Comparison of ENCODE assay signal across 8 mouse cellular contexts in the genomic region with DNA sequence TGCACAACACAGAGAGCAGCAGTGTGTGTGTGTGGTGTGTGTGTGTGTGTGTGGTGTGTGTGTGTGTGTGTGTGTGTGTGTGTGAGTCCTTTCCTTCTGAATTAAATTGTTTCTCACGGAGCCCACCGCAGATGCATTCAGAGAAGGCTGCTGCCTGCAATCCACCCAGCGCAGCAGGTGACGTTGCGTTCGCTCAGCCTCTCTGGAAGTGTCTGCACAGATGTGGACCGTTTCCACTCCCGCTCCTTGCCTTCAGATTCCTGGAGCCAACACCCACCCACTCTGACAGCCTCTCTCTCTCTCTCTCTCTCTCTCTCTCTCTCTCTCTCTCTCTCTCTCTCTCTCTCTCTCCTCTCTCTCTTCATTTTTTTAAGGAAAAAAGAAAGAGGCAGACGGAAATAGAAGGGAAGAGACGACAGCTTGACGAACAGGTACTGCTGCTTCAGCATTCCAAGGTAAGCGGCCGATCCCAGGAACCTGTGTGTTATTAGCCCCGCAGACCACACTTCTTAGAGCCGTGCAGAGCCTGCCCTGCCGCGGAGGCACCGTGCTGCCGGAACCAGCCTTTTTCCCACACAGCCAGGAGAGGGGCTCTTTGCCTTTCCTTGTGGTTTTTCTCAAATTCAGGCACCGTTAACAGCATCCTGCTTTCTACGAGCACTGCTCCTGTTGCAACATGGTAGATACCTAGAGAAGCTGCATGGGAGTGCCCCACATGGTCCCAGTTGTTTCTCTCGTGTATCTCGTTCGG.
DNase-seq lines count a peak whose midpoint lies in the region; ATAC-seq lines count a peak whose summit lies in the region.

No protein-coding gene starts in this region.

- H3K9me3 ChIP-seq in hindbrain, embryonic 12.5 days (replicated peaks), result no peaks in the 10 kb centered on the region
- no peaks in the 10 kb centered on the region for H3K9me3 ChIP-seq in limb, embryonic 15.5 days

- peak overlapping the region; percentile 26 for H3K4me3 ChIP-seq in hindbrain, embryonic 12.5 days
- H3K4me3 ChIP-seq in limb, embryonic 15.5 days, result peak overlapping the region; percentile 21

- H3K27me3 ChIP-seq in hindbrain, embryonic 12.5 days, result no peaks in the 10 kb centered on the region
- no peaks in the 10 kb centered on the region for H3K27me3 ChIP-seq in limb, embryonic 15.5 days

- no peaks in the 10 kb centered on the region for H3K36me3 ChIP-seq in hindbrain, embryonic 12.5 days
- no peaks in the 10 kb centered on the region for H3K36me3 ChIP-seq in limb, embryonic 15.5 days

- H3K27ac ChIP-seq in hindbrain, embryonic 12.5 days, result no peak overlapping the region
- H3K27ac ChIP-seq in limb, embryonic 15.5 days, result no peak overlapping the region

- DNase-seq in kidney, postnatal 10 days, result peak; percentile 19
- no peak for DNase-seq in kidney, postnatal 25 days
- DNase-seq in embryo, embryonic 10 days (ENCODE audit: low spot score), result peak; percentile 21
- peak; percentile 65 for DNase-seq in right cerebral cortex, postnatal 14 days
- no peak for DNase-seq in adipocyte (ENCODE audit: low spot score)
- DNase-seq in adrenal gland, postnatal 25 days, result no peak

- H3K4me1 ChIP-seq in hindbrain, embryonic 12.5 days, result peaks cover 17% of the 10 kb centered on the region
- H3K4me1 ChIP-seq in limb, embryonic 15.5 days, result peaks cover 18% of the 10 kb centered on the region

- H3K4me2 ChIP-seq in hindbrain, embryonic 12.5 days (replicated peaks), result peak overlapping the region; percentile 51
- H3K4me2 ChIP-seq in limb, embryonic 15.5 days, result peak overlapping the region; percentile 42

- WGBS in hindbrain, embryonic 12.5 days, result 34% methylated on average over 24 of the region's 24 CpGs
- WGBS in limb, embryonic 15.5 days, result 14% methylated on average over 24 of the region's 24 CpGs

- peak; percentile 65; the same call in 1 of the 2 replicates for ATAC-seq in hindbrain, embryonic 12.5 days (ENCODE audit: low FRiP score)
- ATAC-seq in limb, embryonic 15.5 days (ENCODE audit: insufficient number of reproducible peaks, low FRiP score, low TSS enrichment, low read depth), result 0 out of 2 replicates have a peak, but pooled peaks have one; percentile 63

- no peak overlapping the region; the same call in 1 of the 2 replicates for H3K9ac ChIP-seq in hindbrain, embryonic 12.5 days
- no peak overlapping the region for H3K9ac ChIP-seq in limb, embryonic 15.5 days

Comparison
In these comparisons a context has a peak if more than half of its experiments do, and no peak if none do; other contexts are left out.
1. DNase-seq: peak in kidney, postnatal 10 days (single experiment), embryo, embryonic 10 days (single experiment) and right cerebral cortex, postnatal 14 days (single experiment); none in kidney, postnatal 25 days (0 of 2), adipocyte (single experiment) and adrenal gland, postnatal 25 days (single experiment).